Mouse (Mus musculus) stomach, embryonic 14.5 days (tissue): ENCODE data around the gene Txndc8. TPM values are rescaled to one million over a fixed set of nuclear protein-coding genes. Genes with fewer than 3 reads are reported as not detected.

Source experiments
- ATAC-seq: fragments of 200-750 bp; cut with Nextera tagmentation; 2 replicates; pipeline ENCODE4 v1.8.0; 2017; ENCODE audit warnings: low read depth, moderate TSS enrichment; ENCODE audit not compliant: insufficient number of reproducible peaks, insufficient read depth, low FRiP score
- H3K27ac ChIP-seq: fragments of 300-500 bp; sonication (generic); 2 replicates; pipeline ENCODE4 v1.5.1; 2014; ENCODE audit warnings: mild to moderate bottlenecking, low read length, moderate library complexity, mixed read lengths
- H3K27me3 ChIP-seq: fragments of 300-500 bp; sonication (generic); 2 replicates; pipeline ENCODE4 v1.6.1; 2014; ENCODE audit warnings: low read length, control low read depth, mixed read lengths; ENCODE audit not compliant: control insufficient read depth, insufficient read depth
- H3K36me3 ChIP-seq: fragments of 300-500 bp; sonication (generic); 2 replicates; pipeline ENCODE4 v1.6.1; 2014; ENCODE audit warnings: mild to moderate bottlenecking, control low read depth, low read length, moderate library complexity, mixed read lengths; ENCODE audit not compliant: control insufficient read depth, insufficient read depth
- H3K4me1 ChIP-seq: fragments of 300-500 bp; sonication (generic); 2 replicates; pipeline ENCODE4 v1.6.1; 2014; ENCODE audit warnings: low read length, control low read depth, mixed read lengths; ENCODE audit not compliant: control insufficient read depth, insufficient read depth
- H3K4me2 ChIP-seq: fragments of 300-500 bp; sonication (generic); replicated peaks from 2 replicates; pipeline ENCODE4 v1.6.1; 2014; ENCODE audit warnings: low read depth, low read length, control low read depth
- H3K4me3 ChIP-seq: fragments of 300-500 bp; sonication (generic); 2 replicates; pipeline ENCODE4 v1.5.1; 2014; ENCODE audit warnings: low read depth, low read length, control low read depth
- H3K9ac ChIP-seq: fragments of 300-500 bp; sonication (generic); replicated peaks from 2 replicates; pipeline ENCODE4 v1.6.1; 2014; ENCODE audit warnings: low read depth, mild to moderate bottlenecking, control low read depth, low read length, moderate library complexity, mixed read lengths
- H3K9me3 ChIP-seq: fragments of 300-500 bp; sonication (generic); 2 replicates; pipeline ENCODE4 v1.6.1; 2016; ENCODE audit warnings: low read depth, low read length, control low read depth; ENCODE audit not compliant: control insufficient read depth
- WGBS: fragments of 180-500 bp; shearing (Covaris S2); extraction: QIAGEN DNeasy Blood & Tissue Kit; methylation state at CpG from one replicate; pipeline ENCODE4 v1.1.7; 2014; 5-methylcytosine and 5-hydroxymethylcytosine counted together
- polyA plus RNA-seq: library from polyadenylated mRNA; unstranded; fragments of >200 nt; fragmentation: Nextera tagmentation; extraction: Ambion mirVana; gene quantifications from 2 replicates; pipeline ENCODE4 v1.2.1, GENCODE M21; 2014

Txndc8 gene
- polyA plus RNA-seq, 1 experiment from 2014 or later = not detected

DNA sequence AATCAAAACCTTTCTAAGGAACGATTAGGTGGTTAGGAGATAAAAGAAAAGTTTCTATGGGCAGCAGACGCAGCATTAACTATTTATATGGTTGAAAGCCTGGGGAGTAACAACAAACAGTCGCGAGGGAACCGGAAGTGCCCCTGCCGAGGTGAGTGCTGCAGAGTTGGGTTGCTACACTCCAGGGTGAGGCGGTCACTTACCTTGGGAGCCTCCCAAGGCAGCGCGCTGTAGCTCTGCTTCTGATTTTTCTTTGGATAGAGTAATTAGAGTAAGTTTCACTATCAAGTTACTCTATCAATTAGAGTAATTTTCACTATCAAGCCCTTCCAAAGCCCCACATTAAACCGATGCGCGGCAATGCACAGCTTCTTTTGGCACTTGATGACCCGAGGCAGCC is 25.7 kb upstream of the Txndc8 start:
- no peak for ATAC-seq
- peak overlapping the region; percentile 8; the same call in 1 of the 2 replicates for H3K4me3 ChIP-seq
- no peaks in the 10 kb centered on the region for H3K36me3 ChIP-seq
- no peak overlapping the region for H3K27ac ChIP-seq
- H3K9ac ChIP-seq = 0 out of 2 replicates have a peak overlapping the region, but pooled peaks have one; percentile 3
- 52% methylated on average over 13 of the region's 13 CpGs for WGBS
- H3K9me3 ChIP-seq = no peaks in the 10 kb centered on the region
- peak overlapping the region; percentile 33 for H3K4me2 ChIP-seq
- H3K4me1 ChIP-seq = no peaks in the 10 kb centered on the region
- H3K27me3 ChIP-seq = no peaks in the 10 kb centered on the region

DNA sequence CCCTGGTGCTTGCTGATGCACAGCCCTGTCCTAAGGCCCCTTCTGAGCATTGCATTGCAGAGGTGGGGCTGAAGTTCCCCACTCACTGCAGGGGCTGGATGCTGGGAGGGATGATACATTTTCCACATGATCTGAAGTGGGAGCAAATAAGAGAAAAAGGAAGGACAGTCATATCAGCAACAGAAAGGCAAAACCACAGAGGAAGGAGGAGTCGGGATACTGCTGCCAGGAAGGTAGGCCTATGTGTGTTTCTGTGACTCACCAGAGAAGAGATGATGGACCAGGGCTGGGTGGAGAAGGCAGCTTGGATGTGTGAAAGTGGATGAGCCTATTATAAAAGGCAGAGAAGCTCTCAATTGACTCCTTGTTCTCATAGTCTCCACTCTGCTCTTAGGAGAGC is 23.8 kb upstream of the Txndc8 start:
- WGBS = 83% methylated on average over 1 of the region's 1 CpGs
- no peak overlapping the region for H3K4me2 ChIP-seq
- H3K27me3 ChIP-seq = no peaks in the 10 kb centered on the region
- H3K9me3 ChIP-seq = no peaks in the 10 kb centered on the region
- H3K36me3 ChIP-seq = no peaks in the 10 kb centered on the region
- H3K9ac ChIP-seq = no peak overlapping the region
- no peaks in the 10 kb centered on the region for H3K4me1 ChIP-seq
- no peak for ATAC-seq
- H3K4me3 ChIP-seq = no peak overlapping the region
- no peak overlapping the region for H3K27ac ChIP-seq

DNA sequence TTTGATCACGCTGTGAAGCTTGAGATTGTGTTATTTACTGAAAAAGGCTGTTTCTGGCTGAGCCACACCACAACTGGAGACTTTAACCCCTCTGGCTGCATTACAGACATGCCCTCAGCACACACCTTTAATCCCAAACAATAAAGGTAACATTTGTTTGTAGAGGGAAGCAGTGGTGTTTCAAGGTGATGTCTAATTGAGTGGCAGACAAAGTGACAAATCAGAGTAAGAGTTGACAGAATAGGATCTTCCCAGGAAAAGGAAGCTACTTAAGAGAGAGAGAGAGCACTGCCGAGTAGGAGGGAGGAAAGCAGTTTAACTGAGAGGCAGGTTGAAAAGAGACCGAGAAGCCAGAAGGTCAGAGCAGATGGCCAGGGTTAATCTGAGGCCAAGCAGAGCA is 5.4 kb downstream of the Txndc8 start:
- Histone ChIP-seq H3K4me1 (no peaks in the 10 kb centered on the region), H3K9me3 (no peaks in the 10 kb centered on the region), H3K27ac (no peak overlapping the region), H3K36me3 (no peaks in the 10 kb centered on the region), H3K9ac (no peak overlapping the region), H3K4me2 (no peak overlapping the region), H3K27me3 (no peaks in the 10 kb centered on the region), H3K4me3 (no peak overlapping the region)
- no peak for ATAC-seq
- WGBS = 52% methylated on average over 3 of the region's 3 CpGs

DNA sequence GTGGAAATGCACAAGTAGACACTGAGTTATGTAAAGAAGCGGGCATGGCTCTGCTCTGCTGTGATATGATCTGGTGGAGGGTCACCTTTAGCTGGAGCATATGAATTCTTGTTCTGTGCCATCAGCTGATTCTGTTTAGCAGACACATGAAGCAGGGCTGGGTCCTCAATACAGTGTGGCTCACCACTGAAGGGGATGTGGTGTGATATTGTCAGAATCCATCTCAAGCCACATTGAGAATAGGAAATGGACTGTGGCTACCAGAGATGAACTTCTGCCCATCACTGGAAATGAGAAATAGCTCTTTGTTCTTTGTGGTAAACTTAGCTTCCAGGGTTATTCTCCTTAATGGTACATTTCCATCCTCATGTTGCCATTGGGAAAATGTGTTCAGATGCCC is 17.5 kb downstream of the Txndc8 start:
- Histone ChIP-seq H3K9ac (no peak overlapping the region), H3K4me3 (no peak overlapping the region), H3K27me3 (no peaks in the 10 kb centered on the region), H3K4me2 (no peak overlapping the region), H3K4me1 (no peaks in the 10 kb centered on the region), H3K27ac (no peak overlapping the region), H3K9me3 (no peaks in the 10 kb centered on the region), H3K36me3 (no peaks in the 10 kb centered on the region)
- ATAC-seq = no peak
- 91% methylated on average over 1 of the region's 1 CpGs for WGBS

DNA sequence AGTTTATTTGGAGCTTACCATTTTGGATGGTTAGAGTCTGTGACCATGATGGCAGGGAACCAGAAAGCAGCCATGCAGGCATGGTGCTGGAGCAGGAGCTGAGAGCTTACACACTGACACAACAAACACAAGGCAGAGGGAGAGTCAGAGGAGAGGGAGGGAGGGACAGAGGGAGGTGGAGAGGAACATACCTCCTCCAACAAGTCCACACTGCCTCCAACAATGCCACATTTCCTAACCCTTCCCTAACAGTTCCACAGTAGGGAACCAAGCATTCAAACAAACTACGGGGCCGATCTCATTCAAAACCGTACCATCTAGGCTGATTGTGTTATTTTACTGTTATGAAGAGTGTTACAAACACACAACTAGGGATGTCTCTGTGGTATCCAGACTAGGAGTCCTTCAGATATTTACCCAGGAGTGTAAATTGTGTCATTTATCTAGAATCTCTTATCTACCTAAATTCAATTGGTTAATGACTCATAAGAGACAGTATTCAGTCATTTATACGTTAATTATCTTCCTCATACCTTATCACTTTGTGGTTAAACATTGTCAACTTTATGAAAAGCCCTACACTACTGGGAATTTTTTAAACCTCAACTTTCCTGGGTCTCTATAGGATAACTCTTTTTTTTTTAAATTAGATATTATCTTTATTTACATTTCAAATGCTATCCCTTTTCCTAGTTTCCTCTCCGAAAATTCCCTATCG is 34.4 kb downstream of the Txndc8 start:
- Histone ChIP-seq H3K27me3 (no peaks in the 10 kb centered on the region), H3K4me3 (no peak overlapping the region), H3K36me3 (no peaks in the 10 kb centered on the region), H3K9ac (no peak overlapping the region), H3K27ac (no peak overlapping the region), H3K4me1 (no peaks in the 10 kb centered on the region), H3K9me3 (no peaks in the 10 kb centered on the region), H3K4me2 (no peak overlapping the region)
- 83% methylated on average over 6 of the region's 6 CpGs for WGBS
- ATAC-seq = no peak

DNA sequence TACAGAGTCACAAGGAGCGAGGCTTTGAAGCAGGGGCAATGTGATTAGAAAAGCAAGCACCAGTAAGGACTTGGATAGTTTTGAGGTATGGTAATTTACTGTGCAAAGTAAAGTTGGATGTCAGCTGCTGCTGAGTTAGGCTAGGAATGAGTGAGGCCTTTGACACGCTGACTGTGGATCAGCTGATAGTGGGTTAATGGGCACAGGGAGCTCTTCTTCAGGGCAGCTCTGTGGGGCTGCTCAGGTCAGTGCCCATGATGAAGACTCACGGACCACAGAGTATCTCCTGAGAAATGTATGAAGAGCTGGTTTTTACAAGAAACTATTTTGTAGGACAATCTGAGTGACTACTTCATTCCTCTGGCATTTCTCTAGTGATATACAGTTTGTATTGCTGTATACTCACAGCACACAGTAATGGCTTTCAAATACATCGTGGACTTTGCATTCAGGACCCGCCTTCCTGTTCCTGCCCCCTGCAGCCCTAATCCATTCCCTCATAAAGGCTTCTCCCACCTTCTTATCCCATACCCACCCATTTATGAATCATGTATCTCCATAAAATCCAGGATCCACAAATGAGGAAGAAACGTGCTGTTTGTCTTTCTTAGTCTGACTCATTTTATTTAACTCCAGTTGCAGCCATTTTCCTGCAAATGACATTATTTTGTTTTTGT is 35.2 kb downstream of the Txndc8 start:
- 79% methylated on average over 6 of the region's 6 CpGs for WGBS
- no peak for ATAC-seq

DNA sequence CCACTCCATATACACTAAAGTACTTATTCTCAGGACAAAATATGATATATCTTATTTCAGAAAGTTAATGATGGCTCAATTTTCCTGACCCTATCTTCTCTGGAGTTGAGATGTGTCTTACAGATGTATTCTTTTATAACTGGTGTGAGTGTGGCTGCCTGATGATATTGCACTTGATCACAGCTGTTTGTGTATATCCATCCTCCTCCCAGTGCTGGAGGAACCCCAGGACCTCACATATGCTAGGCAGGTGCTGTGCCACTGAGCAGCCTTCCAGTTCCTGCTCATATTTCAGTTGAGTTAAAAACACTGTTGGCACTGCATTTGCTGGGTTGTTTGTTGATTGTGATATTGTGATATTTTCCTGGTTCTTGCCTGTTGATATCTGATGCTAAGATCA is 38.6 kb downstream of the Txndc8 start:
- no peak overlapping the region for H3K27ac ChIP-seq
- H3K9me3 ChIP-seq = no peaks in the 10 kb centered on the region
- no peak overlapping the region for H3K9ac ChIP-seq
- no peaks in the 10 kb centered on the region for H3K4me1 ChIP-seq
- no peak overlapping the region for H3K4me2 ChIP-seq
- no peak overlapping the region for H3K4me3 ChIP-seq
- no peaks in the 10 kb centered on the region for H3K27me3 ChIP-seq
- H3K36me3 ChIP-seq = no peaks in the 10 kb centered on the region
- no peak for ATAC-seq

More for the DNA sequence above, 35.2 kb downstream of the Txndc8 start:
- H3K4me2 ChIP-seq = no peak overlapping the region
- no peak overlapping the region for H3K4me3 ChIP-seq
- H3K36me3 ChIP-seq = no peaks in the 10 kb centered on the region
- no peaks in the 10 kb centered on the region for H3K27me3 ChIP-seq
- no peak overlapping the region for H3K9ac ChIP-seq
- no peak overlapping the region for H3K27ac ChIP-seq
- no peaks in the 10 kb centered on the region for H3K4me1 ChIP-seq
- no peaks in the 10 kb centered on the region for H3K9me3 ChIP-seq

DNA sequence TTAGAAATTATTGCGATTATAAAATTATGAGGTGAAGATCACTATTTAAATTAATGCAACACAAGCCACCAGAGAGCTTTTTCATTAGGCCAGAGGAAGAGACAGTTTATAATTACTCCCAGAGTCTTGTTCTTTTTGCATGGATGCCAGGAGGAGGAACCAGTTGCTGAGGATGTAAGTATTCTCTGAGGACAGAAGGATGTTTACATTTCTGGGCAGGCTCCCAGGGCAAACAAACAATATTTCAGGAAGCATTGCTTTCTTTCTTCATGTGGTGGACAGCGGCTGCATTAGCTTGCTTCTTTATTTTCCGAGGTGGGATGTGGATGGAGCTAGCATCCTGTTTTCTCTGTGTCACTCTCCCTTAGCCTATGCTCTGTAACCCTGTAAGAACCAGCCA is 41.7 kb downstream of the Txndc8 start:
- ATAC-seq = no peak
- WGBS = 66% methylated on average over 3 of the region's 3 CpGs
- Histone ChIP-seq H3K4me1 (no peaks in the 10 kb centered on the region), H3K9ac (no peak overlapping the region), H3K4me3 (no peak overlapping the region), H3K4me2 (no peak overlapping the region), H3K27ac (no peak overlapping the region), H3K27me3 (no peaks in the 10 kb centered on the region), H3K36me3 (no peaks in the 10 kb centered on the region), H3K9me3 (no peaks in the 10 kb centered on the region)
